Mouse (Mus musculus) thymus, postnatal 14 days (tissue): ENCODE results near the gene Kcnj15.
A peak's percentile ranks its signal among the peaks of the same experiment; 100 is the strongest.

Experiments used
- DNase-seq: peaks from one replicate; pipeline ENCODE4 v3.0.0; 2021

Gene Kcnj15

GRCm38 (mm10) chr16:95248646-95249045, 8.7 kb upstream of the Kcnj15 start:
- DNase-seq, result no peak

GRCm38 (mm10) chr16:95256648-95257047, 710 bp upstream of the Kcnj15 start:
- DNase-seq, result no peak

- no peak for DNase-seq
Observed at GRCm38 (mm10) chr16:95258100-95258499, 742 bp downstream of the Kcnj15 start.

GRCm38 (mm10) chr16:95259505-95259904, 2.1 kb downstream of the Kcnj15 start:
- no peak for DNase-seq

GRCm38 (mm10) chr16:95260693-95261092, 3.3 kb downstream of the Kcnj15 start:
- no peak for DNase-seq

- no peak for DNase-seq
Observed at GRCm38 (mm10) chr16:95261807-95262206, 4.4 kb downstream of the Kcnj15 start.

GRCm38 (mm10) chr16:95262706-95263363, 5.5 kb downstream of the Kcnj15 start:
- peak; percentile 58 for DNase-seq

- no peak for DNase-seq
Observed at GRCm38 (mm10) chr16:95264324-95264723, 7.0 kb downstream of the Kcnj15 start.

- DNase-seq, result no peak
Observed at GRCm38 (mm10) chr16:95267481-95268183, 10.3 kb downstream of the Kcnj15 start.

- DNase-seq, result no peak
Observed at GRCm38 (mm10) chr16:95269610-95270009, 12.3 kb downstream of the Kcnj15 start.

GRCm38 (mm10) chr16:95273101-95273500, 15.7 kb downstream of the Kcnj15 start:
- DNase-seq, result no peak

GRCm38 (mm10) chr16:95275713-95276502, 18.6 kb downstream of the Kcnj15 start:
- DNase-seq, result no peak

GRCm38 (mm10) chr16:95279015-95279414, 21.7 kb downstream of the Kcnj15 start:
- DNase-seq, result no peak

GRCm38 (mm10) chr16:95280338-95280737, 23.0 kb downstream of the Kcnj15 start:
- no peak for DNase-seq

GRCm38 (mm10) chr16:95283369-95283768, 26.0 kb downstream of the Kcnj15 start:
- no peak for DNase-seq

- DNase-seq, result peak; percentile 32
Observed at GRCm38 (mm10) chr16:95284085-95284727, 26.8 kb downstream of the Kcnj15 start.

GRCm38 (mm10) chr16:95285043-95285442, 27.7 kb downstream of the Kcnj15 start:
- DNase-seq, result no peak

- DNase-seq, result no peak
Observed at GRCm38 (mm10) chr16:95285767-95286166, 28.4 kb downstream of the Kcnj15 start.

- DNase-seq, result no peak
Observed at GRCm38 (mm10) chr16:95287656-95288055, 30.3 kb downstream of the Kcnj15 start.

GRCm38 (mm10) chr16:95289375-95289774, 32.0 kb downstream of the Kcnj15 start:
- DNase-seq, result no peak

- no peak for DNase-seq
Observed at GRCm38 (mm10) chr16:95291450-95292101, 34.2 kb downstream of the Kcnj15 start.

GRCm38 (mm10) chr16:95292843-95293505, 35.6 kb downstream of the Kcnj15 start:
- DNase-seq, result no peak
